Mouse (Mus musculus) intestine, embryonic 15.5 days (tissue): Measurements from ENCODE around the gene Tmem82. TPM values are rescaled to one million over a fixed set of nuclear protein-coding genes. Genes with fewer than 3 reads are reported as not detected.

Experiments used
- ATAC-seq: fragments of 200-750 bp; cut with Nextera tagmentation; 2 replicates; pipeline ENCODE4 v1.8.0; 2017; ENCODE audit warnings: moderate TSS enrichment, moderate library complexity
- H3K27ac ChIP-seq: fragments of 300-500 bp; sonication (generic); 2 replicates; pipeline ENCODE4 v1.5.1; 2015; ENCODE audit warnings: mild to moderate bottlenecking, inconsistent platforms
- H3K27me3 ChIP-seq: fragments of 300-500 bp; sonication (generic); replicated peaks from 2 replicates; pipeline ENCODE4 v1.6.1; 2015; ENCODE audit warnings: inconsistent platforms
- H3K36me3 ChIP-seq: fragments of 300-500 bp; sonication (generic); 2 replicates; pipeline ENCODE4 v1.6.1; 2015; ENCODE audit warnings: inconsistent platforms
- H3K4me1 ChIP-seq: fragments of 300-500 bp; sonication (generic); replicated peaks from 2 replicates; pipeline ENCODE4 v1.6.1; 2015; ENCODE audit warnings: inconsistent platforms
- H3K4me2 ChIP-seq: fragments of 300-500 bp; sonication (generic); replicated peaks from 2 replicates; pipeline ENCODE4 v1.6.1; 2015; ENCODE audit warnings: mild to moderate bottlenecking, inconsistent platforms
- H3K4me3 ChIP-seq: fragments of 300-500 bp; sonication (generic); replicated peaks from 2 replicates; pipeline ENCODE4 v1.5.1; 2015; ENCODE audit warnings: inconsistent platforms
- H3K9ac ChIP-seq: fragments of 300-500 bp; sonication (generic); 2 replicates; pipeline ENCODE4 v1.6.1; 2015; ENCODE audit warnings: inconsistent platforms
- H3K9me3 ChIP-seq: fragments of 300-500 bp; sonication (generic); 2 replicates; pipeline ENCODE4 v1.6.1; 2016; ENCODE audit warnings: inconsistent platforms
- WGBS: fragments of 180-500 bp; shearing (Covaris S2); methylation state at CpG from one replicate; pipeline ENCODE4 v1.1.7; 2015; 5-methylcytosine and 5-hydroxymethylcytosine counted together
- polyA plus RNA-seq: library from polyadenylated mRNA; unstranded; fragments of >200 nt; fragmentation: Nextera tagmentation; extraction: Ambion mirVana; gene quantifications from 2 replicates; pipeline ENCODE4 v1.2.1, GENCODE M21; 2015

Gene Tmem82
- polyA plus RNA-seq, 1 experiment from 2014 or later = 18.5 TPM

- no peak for ATAC-seq
- Histone ChIP-seq H3K9ac (no peak overlapping the region), H3K4me1 (no peaks in the 10 kb centered on the region), H3K27ac (no peak overlapping the region), H3K27me3 (no peaks in the 10 kb centered on the region), H3K4me2 (no peak overlapping the region), H3K4me3 (no peak overlapping the region), H3K36me3 (0 out of 2 replicates have a peak, but pooled peaks cover 3% of the 10 kb centered on the region), H3K9me3 (no peaks in the 10 kb centered on the region)
- WGBS = 92% methylated on average over 8 of the region's 8 CpGs
These were observed 34.6 kb upstream of the Tmem82 start for GRCm38 (mm10) chr4:141653044-141653443.

- Histone ChIP-seq H3K4me2 (no peak overlapping the region), H3K36me3 (0 out of 2 replicates have a peak, but pooled peaks cover 3% of the 10 kb centered on the region), H3K27ac (no peak overlapping the region), H3K9ac (no peak overlapping the region), H3K9me3 (no peaks in the 10 kb centered on the region), H3K27me3 (no peaks in the 10 kb centered on the region), H3K4me1 (no peaks in the 10 kb centered on the region), H3K4me3 (no peak overlapping the region)
- 87% methylated on average over 10 of the region's 10 CpGs for WGBS
- no peak for ATAC-seq
These were observed 33.5 kb upstream of the Tmem82 start for GRCm38 (mm10) chr4:141651944-141652343.

- H3K36me3 ChIP-seq = 0 out of 2 replicates have a peak, but pooled peaks cover 3% of the 10 kb centered on the region
- H3K27ac ChIP-seq = no peak overlapping the region
- no peaks in the 10 kb centered on the region for H3K4me1 ChIP-seq
- H3K27me3 ChIP-seq = no peaks in the 10 kb centered on the region
- no peak overlapping the region for H3K4me2 ChIP-seq
- no peaks in the 10 kb centered on the region for H3K9me3 ChIP-seq
- 90% methylated on average over 6 of the region's 6 CpGs for WGBS
- ATAC-seq = no peak
- H3K4me3 ChIP-seq = no peak overlapping the region
- no peak overlapping the region for H3K9ac ChIP-seq
These were observed 32.9 kb upstream of the Tmem82 start for GRCm38 (mm10) chr4:141651286-141651685.

- Histone ChIP-seq H3K9ac (no peak overlapping the region), H3K36me3 (0 out of 2 replicates have a peak, but pooled peaks cover 1% of the 10 kb centered on the region), H3K4me1 (no peaks in the 10 kb centered on the region), H3K9me3 (no peaks in the 10 kb centered on the region), H3K4me2 (no peak overlapping the region), H3K27ac (no peak overlapping the region), H3K4me3 (no peak overlapping the region), H3K27me3 (no peaks in the 10 kb centered on the region)
- 82% methylated on average over 6 of the region's 6 CpGs for WGBS
- no peak for ATAC-seq
These were observed 30.8 kb upstream of the Tmem82 start for GRCm38 (mm10) chr4:141649244-141649643.

GRCm38 (mm10) chr4:141648262-141648661 is 29.8 kb upstream of the Tmem82 start:
- Histone ChIP-seq H3K4me1 (peaks cover 9% of the 10 kb centered on the region; the same call in 1 of the 2 replicates), H3K27me3 (no peaks in the 10 kb centered on the region), H3K9ac (no peak overlapping the region), H3K4me2 (no peak overlapping the region), H3K4me3 (no peak overlapping the region), H3K9me3 (no peaks in the 10 kb centered on the region), H3K27ac (no peak overlapping the region), H3K36me3 (no peaks in the 10 kb centered on the region)
- WGBS = 96% methylated on average over 5 of the region's 5 CpGs
- ATAC-seq = no peak

GRCm38 (mm10) chr4:141647187-141647586 is 28.8 kb upstream of the Tmem82 start:
- no peaks in the 10 kb centered on the region for H3K27me3 ChIP-seq
- no peak overlapping the region for H3K9ac ChIP-seq
- ATAC-seq = no peak
- WGBS = 91% methylated on average over 3 of the region's 3 CpGs
- H3K36me3 ChIP-seq = no peaks in the 10 kb centered on the region
- no peak overlapping the region for H3K4me2 ChIP-seq
- no peak overlapping the region for H3K27ac ChIP-seq
- H3K4me1 ChIP-seq = peaks cover 17% of the 10 kb centered on the region; the same call in 1 of the 2 replicates
- H3K4me3 ChIP-seq = no peak overlapping the region
- H3K9me3 ChIP-seq = no peaks in the 10 kb centered on the region

- Histone ChIP-seq H3K4me1 (peaks cover 17% of the 10 kb centered on the region; the same call in 1 of the 2 replicates), H3K27ac (no peak overlapping the region), H3K4me2 (no peak overlapping the region), H3K36me3 (peaks cover 4% of the 10 kb centered on the region; the same call in 1 of the 2 replicates), H3K9ac (no peak overlapping the region), H3K9me3 (no peaks in the 10 kb centered on the region), H3K27me3 (no peaks in the 10 kb centered on the region), H3K4me3 (no peak overlapping the region)
- no peak for ATAC-seq
- 95% methylated on average over 8 of the region's 8 CpGs for WGBS
These were observed 27.6 kb upstream of the Tmem82 start for GRCm38 (mm10) chr4:141645988-141646387.

- Histone ChIP-seq H3K9ac (no peak overlapping the region), H3K27me3 (no peaks in the 10 kb centered on the region), H3K9me3 (no peaks in the 10 kb centered on the region), H3K27ac (peak overlapping the region; percentile 2; the same call in 1 of the 2 replicates), H3K4me1 (peaks cover 17% of the 10 kb centered on the region; the same call in 1 of the 2 replicates), H3K4me2 (no peak overlapping the region), H3K36me3 (peaks cover 4% of the 10 kb centered on the region; the same call in 1 of the 2 replicates), H3K4me3 (no peak overlapping the region)
- WGBS = 42% methylated on average over 7 of the region's 7 CpGs
- no peak for ATAC-seq
These were observed 24.9 kb upstream of the Tmem82 start for GRCm38 (mm10) chr4:141643118-141643855.

- no peak overlapping the region for H3K4me3 ChIP-seq
- H3K27me3 ChIP-seq = no peaks in the 10 kb centered on the region
- peaks cover 17% of the 10 kb centered on the region; the same call in 1 of the 2 replicates for H3K4me1 ChIP-seq
- WGBS = 86% methylated on average over 25 of the region's 25 CpGs
- H3K9me3 ChIP-seq = no peaks in the 10 kb centered on the region
- no peak overlapping the region for H3K27ac ChIP-seq
- peak; percentile 54 for ATAC-seq
- H3K36me3 ChIP-seq = peaks cover 4% of the 10 kb centered on the region; the same call in 1 of the 2 replicates
- H3K4me2 ChIP-seq = no peak overlapping the region
- no peak overlapping the region for H3K9ac ChIP-seq
These were observed 23.8 kb upstream of the Tmem82 start for GRCm38 (mm10) chr4:141641961-141642811.

GRCm38 (mm10) chr4:141641353-141641771 is 22.9 kb upstream of the Tmem82 start:
- Histone ChIP-seq H3K36me3 (peaks cover 4% of the 10 kb centered on the region; the same call in 1 of the 2 replicates), H3K27me3 (no peaks in the 10 kb centered on the region), H3K9me3 (no peaks in the 10 kb centered on the region), H3K4me3 (no peak overlapping the region), H3K4me1 (peaks cover 17% of the 10 kb centered on the region; the same call in 1 of the 2 replicates), H3K4me2 (no peak overlapping the region), H3K27ac (no peak overlapping the region), H3K9ac (no peak overlapping the region)
- WGBS = 86% methylated on average over 7 of the region's 7 CpGs
- no peak for ATAC-seq

- no peak for ATAC-seq
- Histone ChIP-seq H3K9ac (no peak overlapping the region), H3K27me3 (no peaks in the 10 kb centered on the region), H3K27ac (no peak overlapping the region), H3K4me2 (no peak overlapping the region), H3K36me3 (peaks cover 5% of the 10 kb centered on the region; the same call in 1 of the 2 replicates), H3K4me1 (peaks cover 17% of the 10 kb centered on the region; the same call in 1 of the 2 replicates), H3K9me3 (no peaks in the 10 kb centered on the region), H3K4me3 (no peak overlapping the region)
- 82% methylated on average over 11 of the region's 11 CpGs for WGBS
These were observed 21.0 kb upstream of the Tmem82 start for GRCm38 (mm10) chr4:141639474-141639873.

GRCm38 (mm10) chr4:141636693-141637092 is 18.3 kb upstream of the Tmem82 start:
- Histone ChIP-seq H3K27me3 (no peaks in the 10 kb centered on the region), H3K27ac (no peak overlapping the region), H3K36me3 (peaks cover 17% of the 10 kb centered on the region), H3K4me1 (no peaks in the 10 kb centered on the region), H3K4me3 (no peak overlapping the region), H3K9me3 (no peaks in the 10 kb centered on the region), H3K4me2 (no peak overlapping the region), H3K9ac (no peak overlapping the region)
- ATAC-seq = no peak
- 95% methylated on average over 5 of the region's 5 CpGs for WGBS
